Mouse (Mus musculus) stomach, postnatal 0 days (tissue): ENCODE results near the gene Gm973.

Experiments used
- CTCF ChIP-seq: IDR thresholded peaks from 2 replicates; pipeline ENCODE4 v1.5.1; 2016; ENCODE audit warnings: antibody characterized with exemption, low read depth, mild to moderate bottlenecking, moderate library complexity
- EP300 ChIP-seq: optimal IDR thresholded peaks from 2 replicates; pipeline ENCODE3; 2016; ENCODE audit warnings: antibody characterized with exemption

DNA sequence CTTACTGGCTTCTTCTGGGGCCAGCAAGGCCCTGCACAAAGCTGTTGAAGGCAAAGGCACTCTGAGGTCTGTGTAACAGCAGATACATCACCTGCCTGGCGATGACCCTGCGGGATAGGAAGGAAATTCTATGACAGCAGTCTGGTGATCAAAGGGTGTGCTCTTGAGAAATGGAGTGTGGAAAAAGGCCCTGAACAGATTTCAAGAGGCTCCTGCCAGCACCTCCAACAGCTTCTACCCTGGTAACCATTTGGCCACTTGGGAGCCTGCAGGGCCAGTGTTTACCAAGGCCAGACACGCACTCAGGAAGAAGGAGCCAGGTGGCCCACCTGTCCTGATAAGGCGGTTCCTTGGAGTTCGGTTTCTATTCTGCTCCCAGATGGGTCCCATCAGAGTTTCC, 63.3 kb downstream of the Gm973 start:
- TF ChIP-seq CTCF (no peak), EP300 (no peak)
